Mouse (Mus musculus): Measurements from ENCODE around the gene Clcn1. TPM values are rescaled to one million over a fixed set of nuclear protein-coding genes. Genes with fewer than 3 reads are reported as not detected.
A peak's percentile ranks its signal among the peaks of the same experiment; 100 is the strongest.

The Clcn1 gene
- 0.50 and 0.67 TPM in 2 replicates for polyA plus RNA-seq (2015; fragmentation: Nextera tagmentation; extraction: Ambion mirVana)

GRCm38 (mm10) chr6:42286448-42286847 lies at the start of gene Clcn1:
Gene Clcn1, plus strand, starts transcription at chr6:42286685.
- H3K36me3 ChIP-seq, result peaks cover 45% of the 10 kb centered on the region
- 61% methylated on average over 4 of the region's 5 CpGs for WGBS
- no peaks in the 10 kb centered on the region for H3K9me3 ChIP-seq
- peaks cover 28% of the 10 kb centered on the region for H3K4me1 ChIP-seq
- H3K4me3 ChIP-seq, result no peak within 1 kb of the TSS
- peak within 1 kb of the TSS; percentile 13; the same call in 1 of the 2 replicates for H3K4me2 ChIP-seq
- 0 out of 2 replicates have a peak within 1 kb of the TSS, but pooled peaks have one; percentile 21 for H3K27ac ChIP-seq (replicated peaks)
- no peak within 1 kb of the TSS for H3K9ac ChIP-seq
- no peaks in the 10 kb centered on the region for H3K27me3 ChIP-seq (replicated peaks)
- ATAC-seq (ENCODE audit: extremely low read depth, insufficient number of reproducible peaks, low FRiP score, low TSS enrichment), result no peak

GRCm38 (mm10) chr6:42237276-42237805 lies 49.1 kb upstream of the Clcn1 start:
- ATAC-seq (ENCODE audit: extremely low read depth, insufficient number of reproducible peaks, low FRiP score, low TSS enrichment), result no peak
- no peaks in the 10 kb centered on the region for H3K36me3 ChIP-seq
- no peak overlapping the region for H3K27ac ChIP-seq (replicated peaks)
- H3K27me3 ChIP-seq (replicated peaks), result no peaks in the 10 kb centered on the region; the same call in 1 of the 2 replicates
- H3K4me1 ChIP-seq, result no peaks in the 10 kb centered on the region
- no peaks in the 10 kb centered on the region for H3K9me3 ChIP-seq
- H3K4me2 ChIP-seq, result no peak overlapping the region
- WGBS, result 53% methylated on average over 6 of the region's 6 CpGs
- no peak overlapping the region for H3K9ac ChIP-seq
- no peak overlapping the region for H3K4me3 ChIP-seq

- Histone ChIP-seq H3K4me2 (no peak overlapping the region), H3K4me3 (no peak overlapping the region), H3K27ac (replicated peaks) (no peak overlapping the region), H3K9ac (no peak overlapping the region), H3K9me3 (no peaks in the 10 kb centered on the region), H3K4me1 (peaks cover 6% of the 10 kb centered on the region), H3K27me3 (replicated peaks) (peaks cover 3% of the 10 kb centered on the region), H3K36me3 (no peaks in the 10 kb centered on the region)
- no peak for ATAC-seq (ENCODE audit: extremely low read depth, insufficient number of reproducible peaks, low FRiP score, low TSS enrichment)
- WGBS, result 72% methylated on average over 6 of the region's 6 CpGs
Observed at GRCm38 (mm10) chr6:42241311-42242045, 45.0 kb upstream of the Clcn1 start.

GRCm38 (mm10) chr6:42245711-42246353 lies 40.7 kb upstream of the Clcn1 start, which contains the start of gene Gstk1:
Gene Gstk1, plus strand, starts transcription at chr6:42245935.
- Histone ChIP-seq H3K4me3 (peak within 1 kb of the TSS; percentile 59), H3K27ac (replicated peaks) (no peak within 1 kb of the TSS), H3K27me3 (replicated peaks) (peaks cover 17% of the 10 kb centered on the region), H3K4me2 (peak within 1 kb of the TSS; percentile 86), H3K9ac (peak within 1 kb of the TSS; percentile 78), H3K36me3 (no peaks in the 10 kb centered on the region), H3K9me3 (no peaks in the 10 kb centered on the region), H3K4me1 (peaks cover 7% of the 10 kb centered on the region)
- WGBS, result 2% methylated on average over 28 of the region's 28 CpGs
- ATAC-seq (ENCODE audit: extremely low read depth, insufficient number of reproducible peaks, low FRiP score, low TSS enrichment), result peak; percentile 92

- H3K4me1 ChIP-seq, result peaks cover 7% of the 10 kb centered on the region
- no peaks in the 10 kb centered on the region for H3K36me3 ChIP-seq
- WGBS, result 16% methylated on average over 8 of the region's 8 CpGs
- ATAC-seq (ENCODE audit: extremely low read depth, insufficient number of reproducible peaks, low FRiP score, low TSS enrichment), result no peak
- no peak overlapping the region for H3K27ac ChIP-seq (replicated peaks)
- H3K4me2 ChIP-seq, result no peak overlapping the region
- H3K9ac ChIP-seq, result no peak overlapping the region
- no peaks in the 10 kb centered on the region for H3K9me3 ChIP-seq
- H3K27me3 ChIP-seq (replicated peaks), result peaks cover 17% of the 10 kb centered on the region
- no peak overlapping the region for H3K4me3 ChIP-seq
Observed at GRCm38 (mm10) chr6:42247173-42247572, 39.3 kb upstream of the Clcn1 start.

GRCm38 (mm10) chr6:42247981-42248380 lies 38.5 kb upstream of the Clcn1 start:
- Histone ChIP-seq H3K36me3 (no peaks in the 10 kb centered on the region), H3K4me3 (no peak overlapping the region), H3K4me1 (peaks cover 7% of the 10 kb centered on the region), H3K9ac (no peak overlapping the region), H3K27ac (replicated peaks) (no peak overlapping the region), H3K27me3 (replicated peaks) (peaks cover 17% of the 10 kb centered on the region), H3K9me3 (no peaks in the 10 kb centered on the region), H3K4me2 (no peak overlapping the region)
- no peak for ATAC-seq (ENCODE audit: extremely low read depth, insufficient number of reproducible peaks, low FRiP score, low TSS enrichment)
- WGBS, result 93% methylated on average over 1 of the region's 1 CpGs

GRCm38 (mm10) chr6:42251791-42252190 lies 34.7 kb upstream of the Clcn1 start:
- H3K4me1 ChIP-seq, result no peaks in the 10 kb centered on the region
- no peak overlapping the region for H3K4me3 ChIP-seq
- no peak overlapping the region for H3K27ac ChIP-seq (replicated peaks)
- 75% methylated on average over 4 of the region's 4 CpGs for WGBS
- no peak overlapping the region for H3K4me2 ChIP-seq
- H3K36me3 ChIP-seq, result no peaks in the 10 kb centered on the region
- peaks cover 11% of the 10 kb centered on the region for H3K27me3 ChIP-seq (replicated peaks)
- no peaks in the 10 kb centered on the region for H3K9me3 ChIP-seq
- ATAC-seq (ENCODE audit: extremely low read depth, insufficient number of reproducible peaks, low FRiP score, low TSS enrichment), result no peak
- H3K9ac ChIP-seq, result no peak overlapping the region

- Histone ChIP-seq H3K27ac (replicated peaks) (no peak overlapping the region), H3K4me2 (no peak overlapping the region), H3K4me1 (peaks cover 5% of the 10 kb centered on the region; the same call in 1 of the 2 replicates), H3K36me3 (no peaks in the 10 kb centered on the region), H3K9ac (no peak overlapping the region), H3K27me3 (replicated peaks) (no peaks in the 10 kb centered on the region; the same call in 1 of the 2 replicates), H3K4me3 (no peak overlapping the region), H3K9me3 (no peaks in the 10 kb centered on the region)
- WGBS, result 71% methylated on average over 2 of the region's 2 CpGs
- no peak for ATAC-seq (ENCODE audit: extremely low read depth, insufficient number of reproducible peaks, low FRiP score, low TSS enrichment)
Observed at GRCm38 (mm10) chr6:42253103-42253502, 33.4 kb upstream of the Clcn1 start.

- peaks cover 14% of the 10 kb centered on the region for H3K27me3 ChIP-seq (replicated peaks)
- H3K9ac ChIP-seq, result no peak overlapping the region
- H3K4me1 ChIP-seq, result peaks cover 8% of the 10 kb centered on the region
- peak overlapping the region; percentile 30 for H3K4me2 ChIP-seq
- no peak for ATAC-seq (ENCODE audit: extremely low read depth, insufficient number of reproducible peaks, low FRiP score, low TSS enrichment)
- no peak overlapping the region for H3K4me3 ChIP-seq
- H3K36me3 ChIP-seq, result no peaks in the 10 kb centered on the region
- WGBS, result 17% methylated on average over 11 of the region's 11 CpGs
- no peaks in the 10 kb centered on the region for H3K9me3 ChIP-seq
- H3K27ac ChIP-seq (replicated peaks), result no peak overlapping the region
Observed at GRCm38 (mm10) chr6:42257303-42257863, 29.1 kb upstream of the Clcn1 start.

- ATAC-seq (ENCODE audit: extremely low read depth, insufficient number of reproducible peaks, low FRiP score, low TSS enrichment), result no peak
- Histone ChIP-seq H3K9ac (no peak overlapping the region), H3K9me3 (no peaks in the 10 kb centered on the region), H3K4me1 (peaks cover 12% of the 10 kb centered on the region), H3K36me3 (no peaks in the 10 kb centered on the region), H3K27ac (replicated peaks) (no peak overlapping the region), H3K4me3 (no peak overlapping the region), H3K27me3 (replicated peaks) (peaks cover 14% of the 10 kb centered on the region), H3K4me2 (no peak overlapping the region)
- 45% methylated on average over 6 of the region's 6 CpGs for WGBS
Observed at GRCm38 (mm10) chr6:42260430-42260829, 26.1 kb upstream of the Clcn1 start.

- no peak for ATAC-seq (ENCODE audit: extremely low read depth, insufficient number of reproducible peaks, low FRiP score, low TSS enrichment)
- peak within 1 kb of the TSS; percentile 63 for H3K4me2 ChIP-seq
- H3K9ac ChIP-seq, result peak within 1 kb of the TSS; percentile 8
- peak within 1 kb of the TSS; percentile 25 for H3K4me3 ChIP-seq
- H3K4me1 ChIP-seq, result peaks cover 21% of the 10 kb centered on the region
- no peaks in the 10 kb centered on the region for H3K36me3 ChIP-seq
- H3K27ac ChIP-seq (replicated peaks), result no peak within 1 kb of the TSS
- H3K9me3 ChIP-seq, result no peaks in the 10 kb centered on the region
- 14% methylated on average over 20 of the region's 20 CpGs for WGBS
- peaks cover 14% of the 10 kb centered on the region for H3K27me3 ChIP-seq (replicated peaks)
Observed at GRCm38 (mm10) chr6:42261524-42262170, 24.8 kb upstream of the Clcn1 start, which contains the start of gene Tmem139. Gene Tmem139, plus strand, starts transcription at chr6:42261970.
